Mouse (Mus musculus): ENCODE measurements around the gene Vrk1. TPM values are rescaled to one million over a fixed set of nuclear protein-coding genes. Genes with fewer than 3 reads are reported as not detected.

Gene Vrk1
- total and polyA plus RNA-seq, 3 experiments = 87.0 to 144 (median 101) TPM

- TF ChIP-seq ELF1 (IDR thresholded peaks at IDR 0.05; ENCODE audit: low read depth, low read length) (peak; percentile 44; the same call in 1 of the 2 replicates), JUND (IDR thresholded peaks at IDR 0.05; ENCODE audit: low read depth, low read length) (no peak), CTCF (IDR thresholded peaks at IDR 0.05 in 2 of 3, conservative IDR thresholded peaks at IDR 0.05 in 1 of 3; ENCODE audit: control insufficient read depth in 1 of 3, insufficient read depth in 1 of 3, low read depth in 2 of 3, low read length in 3 of 3, poor library complexity in 1 of 3, severe bottlenecking in 1 of 3) (no peak), TCF12 (IDR thresholded peaks at IDR 0.05; ENCODE audit: low read depth, low read length) (0 out of 2 replicates have a peak, but pooled peaks have one; percentile 21), SIN3A (IDR thresholded peaks at IDR 0.05; ENCODE audit: low read length) (peak; percentile 78), USF1 (IDR thresholded peaks at IDR 0.05; ENCODE audit: low read depth, low read length) (no peak), MYC (IDR thresholded peaks at IDR 0.05; ENCODE audit: low read depth, low read length) (no peak), POLR2AphosphoS5 (IDR thresholded peaks at IDR 0.05; ENCODE audit: borderline replicate concordance, low read depth, low read length) (no peak), MXI1 (IDR thresholded peaks at IDR 0.05; ENCODE audit: low read depth, low read length) (peak; percentile 55; the same call in 1 of the 2 replicates), USF2 (IDR thresholded peaks at IDR 0.05; ENCODE audit: borderline replicate concordance in 1 of 2, insufficient read depth in 1 of 2, low read depth in 1 of 2, low read length in 2 of 2) (no peak), RCOR1 (IDR thresholded peaks at IDR 0.05; ENCODE audit: low read depth, low read length) (peak; percentile 34; the same call in 1 of the 2 replicates), MAX (IDR thresholded peaks at IDR 0.05; ENCODE audit: low read length) (peak; percentile 83), CHD1 (IDR thresholded peaks at IDR 0.05; ENCODE audit: low read depth, low read length) (no peak), ZMIZ1 (IDR thresholded peaks at IDR 0.05; ENCODE audit: low read depth, low read length) (no peak), MYB (IDR thresholded peaks at IDR 0.05; ENCODE audit: low read depth, low read length) (peak; percentile 59; the same call in 1 of the 2 replicates), POLR2A (IDR thresholded peaks at IDR 0.05; ENCODE audit: control insufficient read depth in 1 of 2, insufficient read depth in 1 of 2, low read depth in 1 of 2, low read length in 2 of 2, poor library complexity in 1 of 2) (no peak), MAFK (IDR thresholded peaks at IDR 0.05; ENCODE audit: borderline replicate concordance, low read depth, low read length) (no peak), GATA1 (IDR thresholded peaks at IDR 0.05; ENCODE audit: low read depth, low read length) (peak; percentile 85), EP300 (IDR thresholded peaks at IDR 0.05; ENCODE audit: low read depth in 1 of 2, low read length in 2 of 2) (peak; percentile 65 to 74), SMC3 (IDR thresholded peaks at IDR 0.05; ENCODE audit: low read depth, low read length) (no peak)
Measured at GRCm38 (mm10) chr12:106034267-106034666, 24.2 kb downstream of the Vrk1 start (continued).

DNA sequence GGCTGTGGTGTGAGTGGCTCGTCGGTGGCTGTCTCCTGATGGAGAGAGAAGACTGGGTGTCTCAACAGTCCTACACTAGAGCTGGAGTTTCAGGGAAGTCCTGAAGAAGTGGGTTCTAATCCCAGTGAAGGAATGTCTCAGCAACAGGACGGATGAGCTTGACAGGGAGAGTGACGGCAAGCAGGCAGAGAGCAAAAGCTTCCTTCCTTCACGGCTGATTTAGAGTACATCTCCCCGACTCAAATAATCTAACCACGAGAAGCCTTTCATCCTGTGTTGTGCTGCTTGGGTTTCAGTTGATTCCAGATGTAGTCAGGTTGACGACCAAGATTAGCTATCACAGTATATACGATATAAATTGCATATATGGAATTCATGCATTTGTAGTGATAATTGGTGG is 24.7 kb downstream of the Vrk1 start:
- TF ChIP-seq NRF1 (IDR thresholded peaks at IDR 0.05; ENCODE audit: insufficient read depth, low read depth, low read length, poor library complexity, severe bottlenecking) (no peak), BHLHE40 (IDR thresholded peaks at IDR 0.05; ENCODE audit: borderline replicate concordance, low read depth, low read length) (no peak), MAFK (IDR thresholded peaks at IDR 0.05; ENCODE audit: borderline replicate concordance, low read depth, low read length) (no peak), E2F4 (IDR thresholded peaks at IDR 0.05; ENCODE audit: borderline replicate concordance, low read depth, low read length) (no peak), EP300 (IDR thresholded peaks at IDR 0.05; ENCODE audit: low read depth in 1 of 2, low read length in 2 of 2) (peak in 1 of 2 experiments; percentile 35; a peak in 1 of 4 replicates), MAX (IDR thresholded peaks at IDR 0.05; ENCODE audit: low read length) (no peak), POLR2A (IDR thresholded peaks at IDR 0.05; ENCODE audit: control insufficient read depth in 1 of 2, insufficient read depth in 1 of 2, low read depth in 1 of 2, low read length in 2 of 2, poor library complexity in 1 of 2) (no peak), ZC3H11A (IDR thresholded peaks at IDR 0.05; ENCODE audit: low read depth, low read length) (no peak; the same call in 1 of the 2 replicates)
- Histone ChIP-seq H3K9me3 (replicated peaks; ENCODE audit: insufficient read depth, low read length) (no peaks in the 10 kb centered on the region), H3K4me1 (ENCODE audit: control insufficient read depth in 1 of 2, insufficient read depth in 2 of 2, low read length in 2 of 2) (peaks cover 29 to 34% of the 10 kb centered on the region in 2 experiments), H3K4me3 (ENCODE audit: control insufficient read depth in 1 of 2, insufficient read depth in 1 of 2, low read depth in 2 of 2, low read length in 2 of 2) (no peak overlapping the region), H3K27me3 (ENCODE audit: control insufficient read depth in 1 of 2, insufficient read depth in 2 of 2, low read length in 2 of 2) (no peaks in the 10 kb centered on the region), H3K36me3 (ENCODE audit: control insufficient read depth in 1 of 2, insufficient read depth in 2 of 2, low read length in 2 of 2) (peaks cover 16 to 48% of the 10 kb centered on the region in 2 experiments), H3K27ac (ENCODE audit: control insufficient read depth, low read depth, low read length) (peak overlapping the region; percentile 9; the same call in 1 of the 2 replicates), H3K9ac (ENCODE audit: control insufficient read depth, low read depth, low read length, poor library complexity, severe bottlenecking) (no peak overlapping the region), H3K79me2 (ENCODE audit: control insufficient read depth, insufficient read depth, low read length, poor library complexity) (peaks cover 47% of the 10 kb centered on the region)
- DNase-seq (ENCODE audit: low read depth, low spot score) = peak; percentile 40
